Comparison of ENCODE assay signal across 26 mouse cellular contexts in genomic region chr3:37329963-37330362, GRCm38 (mm10).
"Had no signal": no experiment of that assay in that cellular context is flagged by ENCODE, and none has a peak within 500 bp of the region (broad histone marks: within the 10 kb centered on the region; RNA-seq: fewer than 3 reads in every experiment).

No protein-coding gene starts in this region.

- DNase-seq: gastrocnemius, postnatal 14 days; gastrocnemius, postnatal 36 days; heart, adult 11 months; heart, adult 2 months; heart, postnatal 14 days; heart, postnatal 36 days; kidney, adult 18-20 months; kidney, adult 8-10 months; kidney, postnatal 10 days; kidney, postnatal 25 days; kidney, postnatal 4 days; liver; liver, embryonic 13.5 days had no signal

- H3K36me3 ChIP-seq: heart, embryonic 13.5 days; heart, embryonic 15.5 days; hindbrain, embryonic 13.5 days; hindbrain, embryonic 15.5 days; intestine, embryonic 15.5 days; limb, embryonic 10.5 days; limb, embryonic 12.5 days; liver, embryonic 13.5 days had no signal

- H3K9ac ChIP-seq: heart, embryonic 13.5 days; heart, embryonic 15.5 days; hindbrain, embryonic 13.5 days; hindbrain, embryonic 15.5 days; intestine, embryonic 15.5 days; limb, embryonic 12.5 days; liver, embryonic 13.5 days had no signal

- H3K9me3 ChIP-seq: heart, embryonic 13.5 days; heart, embryonic 15.5 days; hindbrain, embryonic 13.5 days; hindbrain, embryonic 15.5 days; intestine, embryonic 15.5 days; limb, embryonic 10.5 days; limb, embryonic 12.5 days; liver, embryonic 13.5 days had no signal

- H3K4me1 ChIP-seq: heart, embryonic 15.5 days; hindbrain, embryonic 13.5 days; hindbrain, embryonic 15.5 days; intestine, embryonic 15.5 days; limb, embryonic 10.5 days; limb, embryonic 12.5 days had no signal

- H3K4me3 ChIP-seq: heart, adult 2 months; heart, embryonic 13.5 days; heart, embryonic 15.5 days; hindbrain, embryonic 13.5 days; hindbrain, embryonic 15.5 days; intestine, embryonic 15.5 days; layer of hippocampus, adult 2 months; left cerebral cortex, adult 2 months; limb, embryonic 10.5 days; limb, embryonic 12.5 days; liver, embryonic 13.5 days had no signal

- H3K4me2 ChIP-seq: heart, embryonic 11.5 days; heart, embryonic 13.5 days; heart, embryonic 15.5 days; hindbrain, embryonic 13.5 days; hindbrain, embryonic 15.5 days; intestine, embryonic 15.5 days; limb, embryonic 12.5 days; liver, embryonic 11.5 days; liver, embryonic 13.5 days had no signal

- H3K27ac ChIP-seq: heart, adult 2 months; heart, embryonic 13.5 days; heart, embryonic 15.5 days; hindbrain, embryonic 13.5 days; hindbrain, embryonic 15.5 days; hindbrain, postnatal 0 days; intestine, embryonic 15.5 days; layer of hippocampus, adult 2 months; left cerebral cortex, adult 2 months; limb, embryonic 10.5 days; limb, embryonic 12.5 days; liver, embryonic 13.5 days had no signal

- H3K27me3 ChIP-seq: heart, embryonic 13.5 days; heart, embryonic 15.5 days; hindbrain, embryonic 13.5 days; hindbrain, embryonic 15.5 days; intestine, embryonic 15.5 days; limb, embryonic 12.5 days; liver, embryonic 13.5 days had no signal

- ATAC-seq: hindbrain, postnatal 0 days; intestine, embryonic 15.5 days; intestine, postnatal 0 days had no signal
